Mouse (Mus musculus): ENCODE measurements around the gene Eva1c. TPM values are rescaled to one million over a fixed set of nuclear protein-coding genes. Genes with fewer than 3 reads are reported as not detected.

Gene Eva1c
- not detected for polyA plus RNA-seq (2017; shearing (Covaris generic))

DNA sequence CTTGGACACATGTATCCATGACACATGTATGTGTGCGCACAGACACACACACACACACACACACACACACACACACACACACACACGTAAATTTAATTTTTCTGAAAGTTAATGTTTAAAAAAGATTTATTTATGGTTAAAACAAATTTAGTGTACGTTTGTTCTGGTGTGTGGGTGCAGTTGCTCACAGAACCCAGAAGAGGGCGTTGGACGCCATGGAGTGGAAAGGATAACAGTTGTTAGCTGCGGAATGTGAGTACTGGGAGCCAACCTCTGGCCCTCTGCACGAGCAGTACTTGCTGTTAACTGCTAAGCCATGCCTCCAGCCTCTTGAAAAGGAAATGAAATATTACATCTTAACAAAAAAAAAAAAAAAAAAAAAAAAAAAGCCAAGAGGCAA is at the start of gene Eva1c:
Eva1c (plus strand) TSS at position 263 of the 400 bp plus-strand sequence.

DNA sequence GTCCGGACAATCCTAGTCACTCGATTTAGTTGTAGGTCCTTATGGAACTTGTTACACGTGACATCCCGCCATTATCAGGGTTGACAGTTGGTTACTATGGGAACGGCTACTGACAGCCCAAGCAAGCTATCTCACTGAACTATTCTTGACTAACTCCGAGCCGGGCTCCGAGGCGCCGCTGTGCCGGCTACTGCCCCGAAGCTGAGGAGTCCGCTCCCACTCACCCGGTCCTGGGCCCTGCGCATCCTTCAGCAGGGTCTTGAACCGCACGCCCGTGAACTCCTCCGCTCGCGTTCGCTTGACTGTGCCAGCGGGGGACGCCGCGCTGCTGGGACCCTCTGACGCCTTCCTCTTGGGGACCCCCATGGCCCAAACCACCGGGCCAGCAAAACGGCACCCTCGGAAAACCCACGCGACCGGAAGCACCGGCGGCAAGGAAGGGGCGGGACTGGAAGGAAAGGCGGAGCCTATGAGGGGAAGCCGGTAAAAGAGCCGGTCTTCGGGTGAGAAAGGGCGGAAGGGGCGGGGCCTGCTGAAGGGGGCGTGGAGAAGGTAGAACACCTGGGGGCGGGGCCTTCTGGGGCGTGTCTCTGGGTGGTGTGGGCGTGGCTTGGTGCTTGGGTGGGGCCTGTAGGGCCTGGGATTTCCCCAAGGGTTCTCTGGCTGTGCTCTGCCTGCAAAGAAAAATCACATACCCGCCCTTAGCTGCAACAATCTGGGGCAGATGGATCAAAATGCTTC is 16.4 kb upstream of the Eva1c start, which contains the start of gene Urb1:
Urb1 (minus strand) TSS at position 439 of the 741 bp plus-strand sequence.

DNA sequence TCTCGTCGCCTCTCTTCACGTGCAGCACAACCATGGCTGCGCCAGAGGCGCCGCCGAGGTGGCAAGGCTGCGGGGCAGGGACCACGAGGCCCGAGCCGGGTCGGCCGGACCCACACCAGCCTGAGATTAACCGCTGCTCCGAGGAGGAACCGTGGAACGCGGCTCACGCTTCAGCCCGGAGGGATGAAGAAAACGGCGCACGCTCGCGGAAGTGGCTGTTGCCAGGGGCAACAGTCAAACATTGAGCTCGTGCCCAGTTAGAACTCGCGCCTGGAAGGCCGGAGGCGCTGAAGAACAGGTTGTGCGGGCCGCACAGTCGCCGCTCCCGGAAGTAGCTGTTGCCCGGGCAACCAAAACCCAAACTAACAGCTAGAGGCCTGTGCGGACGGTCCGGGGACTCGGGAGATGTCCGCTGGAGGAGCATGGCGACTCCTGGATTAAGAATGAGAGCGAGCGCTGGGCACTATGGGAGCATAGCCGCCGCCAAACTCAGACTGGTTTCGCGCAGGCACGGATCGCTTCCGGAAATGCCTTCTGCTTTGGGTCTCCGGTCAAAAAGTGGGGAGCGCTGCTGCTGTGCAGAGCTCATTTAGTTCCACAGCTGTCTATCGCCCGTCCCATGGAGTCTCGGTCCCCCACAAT is 108.3 kb downstream of the Eva1c start, which contains the start of gene Cfap298:
Cfap298 (minus strand) TSS at position 428 of the 642 bp plus-strand sequence.

Other genes starting within 250 kb of the Eva1c start
- 39.7 TPM for gene Mis18a, start 99.3 kb upstream of the Eva1c start, polyA plus RNA-seq (2017; shearing (Covaris generic))
- gene Mrap, start 88.5 kb upstream of the Eva1c start, polyA plus RNA-seq (2017; shearing (Covaris generic)): not detected
- 15.4 TPM for gene Urb1, start 16.3 kb upstream of the Eva1c start, polyA plus RNA-seq (2017; shearing (Covaris generic))
- 20.5 TPM for gene Cfap298, start 108.4 kb downstream of the Eva1c start, polyA plus RNA-seq (2017; shearing (Covaris generic))
- 46.3 TPM for gene Synj1, start 184.6 kb downstream of the Eva1c start, polyA plus RNA-seq (2017; shearing (Covaris generic))
- 121 TPM for gene Paxbp1, start 217.8 kb downstream of the Eva1c start, polyA plus RNA-seq (2017; shearing (Covaris generic))